Mouse (Mus musculus) forelimb bud, embryonic 11.5 days (tissue): ENCODE measurements around the gene Mybphl.
A peak's percentile ranks its signal among the peaks of the same experiment; 100 is the strongest.

ENCODE experiments used
- DNase-seq: peaks from one replicate; pipeline ENCODE4 v3.0.0-alpha.2; 2012; ENCODE audit warnings: low read depth, low spot score

Mybphl gene

DNA sequence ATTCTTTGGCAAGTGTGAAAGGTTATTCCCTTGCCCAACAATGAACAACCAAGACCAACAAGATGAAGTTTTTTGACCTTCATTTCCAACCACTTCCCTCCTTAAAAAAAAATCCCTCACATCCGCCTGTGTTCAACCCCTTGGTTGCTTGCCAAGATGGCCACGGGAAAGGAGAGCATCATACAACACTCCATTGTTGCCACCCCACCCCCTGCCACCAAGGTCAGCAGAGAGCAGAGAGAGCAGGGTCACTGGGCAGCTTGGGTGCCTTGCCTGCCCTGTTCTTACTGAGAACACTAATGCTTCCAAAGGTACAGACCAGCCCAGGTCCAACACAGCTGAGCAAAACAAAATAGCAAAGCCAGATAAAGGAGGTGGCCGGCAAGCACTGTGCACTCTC, 7.6 kb downstream of the Mybphl start:
- no peak for DNase-seq

DNA sequence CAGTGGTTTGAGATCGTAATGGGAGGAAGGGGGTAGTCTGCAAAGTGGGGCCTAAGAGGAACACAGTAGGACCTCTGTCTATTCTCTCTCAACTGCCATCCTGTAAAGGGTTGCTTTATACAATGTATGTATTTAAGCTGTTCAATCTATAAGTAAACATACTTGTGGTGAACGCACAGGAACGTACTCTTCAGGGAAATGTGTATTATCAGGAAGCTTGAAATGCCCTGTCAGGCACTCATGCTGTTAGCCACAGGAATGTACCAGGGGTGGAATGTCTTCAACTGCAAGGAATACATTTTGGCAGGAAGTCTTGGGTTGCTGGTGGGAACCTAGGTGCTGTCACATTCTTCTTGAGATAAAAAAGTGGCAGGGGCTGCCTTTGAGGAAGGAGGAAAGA, 8.0 kb downstream of the Mybphl start:
- DNase-seq = no peak

DNA sequence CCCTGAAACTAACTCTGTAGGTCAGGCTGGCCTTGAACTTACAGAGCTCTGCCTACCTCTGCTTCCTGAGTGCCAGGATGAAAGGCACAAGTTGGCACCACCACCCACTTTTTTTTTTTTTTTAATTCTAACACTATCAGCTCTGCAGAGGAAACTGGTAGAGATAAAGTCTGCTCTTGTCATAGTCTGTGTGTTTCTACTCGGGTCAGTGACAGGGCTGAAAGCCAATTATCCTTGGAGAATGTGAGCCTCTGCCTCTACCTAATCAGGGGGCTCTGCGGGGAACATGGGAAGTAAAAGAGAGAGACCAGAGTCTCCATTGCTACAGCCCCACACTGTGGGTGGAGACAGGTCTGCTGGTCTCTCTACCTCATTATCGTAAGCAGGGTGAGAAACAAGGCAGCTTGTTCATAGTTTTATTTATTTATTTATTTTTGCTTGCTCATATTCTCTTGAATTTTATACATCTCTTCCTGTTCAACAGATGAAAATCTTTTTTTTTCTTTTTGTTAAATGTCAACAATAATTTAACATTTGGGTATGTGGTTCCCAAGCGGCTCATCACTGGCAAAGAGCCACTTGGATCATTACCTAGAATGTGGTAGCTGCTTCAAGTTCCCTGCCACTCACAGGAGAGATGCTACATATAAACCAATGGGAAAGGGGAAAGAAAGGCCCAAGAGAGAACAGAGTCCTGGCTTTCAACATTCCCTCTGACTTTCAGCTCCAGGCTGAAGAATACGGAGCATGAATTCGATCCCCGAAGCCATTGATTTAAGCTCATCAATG, 14.4 kb downstream of the Mybphl start:
- no peak for DNase-seq

DNA sequence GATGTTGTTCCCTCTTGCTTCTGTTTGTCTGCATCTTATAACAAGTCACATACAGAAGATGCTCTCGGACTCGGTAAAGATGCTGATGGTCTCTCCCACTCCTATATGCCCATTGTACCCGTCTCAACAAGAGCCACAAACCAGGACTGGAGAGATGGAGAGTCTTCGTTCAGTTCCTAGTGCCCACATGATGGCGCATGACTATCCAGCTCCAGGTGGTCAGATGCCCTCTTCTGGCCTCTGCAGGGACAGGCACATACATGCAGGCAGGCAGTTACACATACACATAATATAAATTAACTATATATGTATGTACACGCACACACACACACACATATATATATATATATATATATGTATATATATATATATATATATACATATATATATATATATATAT, 16.0 kb downstream of the Mybphl start:
- DNase-seq = no peak

DNA sequence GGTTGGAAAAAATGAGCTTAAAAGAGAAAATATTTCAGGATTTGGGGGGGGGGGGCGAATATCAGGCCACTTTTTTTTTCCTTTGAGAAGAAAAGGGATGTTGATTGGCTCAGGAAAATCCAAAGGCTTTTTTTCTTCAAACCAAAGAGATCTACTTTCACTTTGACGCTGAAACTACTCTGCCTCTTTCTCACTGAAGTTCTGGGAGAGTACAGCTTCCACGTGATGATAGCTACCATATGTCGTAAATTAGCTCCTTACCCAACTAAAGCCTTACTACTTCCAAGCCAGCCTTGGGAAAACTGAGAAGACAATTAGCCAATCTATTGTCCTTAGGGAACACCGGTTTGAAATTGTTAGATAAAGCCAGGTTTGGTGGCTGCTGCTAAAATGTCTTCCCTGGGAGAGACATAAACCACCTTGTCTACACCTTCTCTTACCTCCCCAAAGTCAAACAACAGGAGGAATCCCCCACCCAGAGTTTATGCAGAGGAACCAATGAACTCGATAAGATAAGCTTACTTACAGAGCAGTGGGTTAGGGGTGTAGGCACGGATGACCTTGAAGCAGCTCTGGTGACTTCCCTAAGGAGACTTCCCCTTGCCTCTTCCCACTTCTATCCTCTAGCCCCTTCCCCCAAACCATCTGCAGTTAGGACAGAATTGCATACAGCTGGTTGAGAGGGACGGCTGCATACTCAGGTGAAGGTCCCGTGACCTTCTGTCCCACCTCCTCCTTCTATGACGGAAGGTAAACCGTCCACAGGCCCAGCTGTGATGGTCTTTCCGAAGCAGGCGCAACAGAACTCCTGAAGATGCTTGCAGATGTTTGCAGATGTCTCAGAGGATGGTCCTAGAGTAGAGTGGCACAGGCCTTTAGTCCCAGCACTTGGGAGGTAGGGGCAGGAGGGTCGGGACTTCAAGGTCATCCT, 17.5 kb downstream of the Mybphl start:
- DNase-seq = no peak

DNA sequence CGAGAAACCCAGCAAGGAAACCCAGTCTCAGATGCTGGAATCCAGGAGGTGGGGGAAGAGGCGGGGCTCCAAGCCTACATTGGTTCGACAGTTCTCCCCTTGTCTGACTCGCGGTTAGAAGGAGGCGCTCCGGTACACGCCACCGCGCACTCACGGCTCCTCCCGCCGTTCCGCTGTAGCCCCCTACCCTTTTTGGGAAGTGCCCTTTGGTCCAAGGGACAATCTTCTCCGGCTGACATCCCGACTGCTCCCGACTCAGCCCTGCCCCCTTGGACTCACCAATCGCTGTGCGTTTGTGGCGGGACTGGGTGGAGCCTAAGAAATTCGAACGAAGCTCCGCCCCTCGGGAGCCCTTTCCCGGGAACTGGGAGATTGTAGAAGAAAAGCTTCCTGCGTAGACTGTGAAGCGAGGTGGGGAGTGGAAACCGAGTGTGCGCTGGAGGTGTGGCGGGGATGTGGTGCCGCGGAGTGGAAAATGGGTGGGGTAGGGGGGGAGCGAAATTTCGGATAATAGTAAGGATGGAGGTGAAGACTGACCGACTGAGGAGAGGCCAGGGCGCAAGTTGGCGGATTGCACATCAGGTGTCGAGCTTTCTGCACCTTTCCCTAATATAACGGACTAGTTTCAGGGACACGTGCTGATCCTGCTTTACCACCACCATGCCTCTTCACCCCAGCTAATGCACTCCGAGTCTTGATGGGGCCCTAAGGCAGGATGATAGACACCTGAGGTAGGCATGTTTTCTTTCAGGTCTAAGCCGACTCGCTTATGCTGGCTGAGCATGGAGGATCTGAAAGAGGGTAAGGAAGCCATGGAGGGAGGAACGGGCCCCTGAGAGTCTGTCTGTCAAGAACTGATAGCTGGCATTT, 19.0 kb downstream of the Mybphl start, which contains the start of gene Psrc1:
Psrc1 (plus strand) TSS at position 355 of the 870 bp plus-strand sequence.
- peak; percentile 88 for DNase-seq

DNA sequence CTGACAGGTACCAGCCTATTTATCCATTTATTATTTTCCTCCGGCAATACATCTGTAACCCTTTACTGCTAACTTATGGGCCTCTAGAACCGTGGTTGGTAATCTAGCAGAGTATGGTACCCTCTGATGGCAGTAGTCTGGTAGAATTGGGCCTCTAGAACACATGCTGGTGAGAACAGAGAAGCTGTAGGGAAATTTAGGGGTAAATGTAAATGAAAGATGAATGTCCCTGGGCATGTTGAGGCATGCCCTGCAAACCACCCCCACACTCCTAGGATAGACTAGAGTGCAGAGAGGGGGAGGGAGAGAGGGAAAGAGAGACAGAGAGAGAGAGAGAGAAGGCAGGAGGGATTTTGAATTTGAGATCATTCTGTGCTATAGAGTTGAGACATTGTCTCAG, 19.7 kb downstream of the Mybphl start:
- DNase-seq = no peak

DNA sequence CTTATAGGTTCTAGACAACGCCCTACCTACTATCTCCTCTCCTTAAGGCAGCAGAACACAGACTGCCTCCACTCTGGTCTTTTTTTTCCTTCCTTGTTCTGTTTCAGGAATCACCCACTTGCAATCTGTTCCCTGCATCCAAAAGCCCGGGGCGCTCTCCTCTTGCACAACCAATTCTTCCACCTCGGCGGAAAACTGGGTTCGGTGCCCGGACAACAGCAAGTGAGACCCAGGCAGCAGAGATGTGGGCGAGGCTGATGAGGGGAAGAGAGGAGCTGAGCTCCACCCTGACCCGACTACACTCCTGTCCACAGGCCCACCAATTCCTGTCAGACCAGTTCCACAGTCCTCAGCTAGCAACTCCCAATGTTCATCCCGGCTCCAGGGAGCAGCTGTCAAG, 21.5 kb downstream of the Mybphl start:
- DNase-seq = no peak

DNA sequence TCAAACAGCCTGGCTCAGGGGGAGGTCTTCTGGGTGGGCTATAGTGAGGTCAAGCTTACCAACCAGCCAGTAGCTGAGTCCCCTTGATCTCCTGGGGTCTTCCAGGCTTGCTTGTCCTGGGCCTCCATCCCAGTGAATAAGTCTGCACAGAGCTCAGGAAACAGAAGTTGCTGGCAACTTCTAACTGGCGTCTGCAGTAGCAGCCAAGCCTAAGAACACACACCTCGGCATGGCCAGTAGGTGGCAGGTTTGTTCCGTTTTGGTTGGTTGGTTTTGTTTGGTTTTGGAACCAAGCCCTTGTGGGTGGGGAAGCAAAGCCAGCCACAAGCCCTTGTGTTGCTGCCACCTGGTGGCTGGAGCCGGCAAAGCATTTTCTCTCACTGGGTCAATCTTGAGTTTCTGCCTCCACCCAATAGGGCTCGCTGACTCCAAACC, 24.4 kb downstream of the Mybphl start:
- DNase-seq = peak; percentile 99

DNA sequence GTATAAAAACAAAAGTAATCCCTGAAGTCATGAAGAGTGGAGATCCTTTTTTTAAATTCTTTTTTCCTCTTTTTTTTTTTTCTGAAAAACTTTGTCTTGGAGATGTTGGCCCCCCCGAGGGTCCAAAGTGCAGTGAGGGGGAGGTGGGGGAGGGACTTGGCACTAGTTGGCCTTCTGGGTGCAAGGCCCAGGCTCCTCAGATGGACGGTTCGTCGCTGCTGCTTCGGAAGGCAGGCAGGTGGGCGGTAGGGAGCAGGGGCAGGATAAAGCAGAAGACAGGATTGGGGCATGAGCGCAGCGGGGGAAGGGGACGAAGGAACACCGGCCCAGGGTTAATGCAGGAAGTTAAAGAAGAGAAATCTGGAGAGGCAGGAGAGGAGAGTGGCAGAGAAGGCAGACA, 27.6 kb downstream of the Mybphl start:
- no peak for DNase-seq

DNA sequence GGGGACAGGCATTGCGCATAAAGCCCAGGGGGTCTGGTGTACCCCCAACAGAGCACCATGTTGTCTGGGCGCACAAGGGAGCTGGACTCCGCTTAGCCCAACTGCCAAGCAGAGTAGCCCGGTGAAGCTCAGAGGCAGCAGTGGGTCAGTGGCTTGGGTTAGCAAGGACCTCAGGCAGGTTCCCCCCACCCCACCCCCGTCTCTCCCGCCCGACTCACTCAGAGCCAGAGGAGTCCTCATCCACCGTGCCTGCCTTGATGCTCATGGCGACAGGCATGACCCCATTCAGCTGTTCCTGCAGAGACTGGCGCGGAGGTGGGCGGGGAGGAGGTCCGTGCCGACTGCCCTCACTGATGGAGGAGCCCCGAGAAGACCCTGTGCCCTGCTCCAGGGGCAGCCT, 28.1 kb downstream of the Mybphl start:
- DNase-seq = no peak

DNA sequence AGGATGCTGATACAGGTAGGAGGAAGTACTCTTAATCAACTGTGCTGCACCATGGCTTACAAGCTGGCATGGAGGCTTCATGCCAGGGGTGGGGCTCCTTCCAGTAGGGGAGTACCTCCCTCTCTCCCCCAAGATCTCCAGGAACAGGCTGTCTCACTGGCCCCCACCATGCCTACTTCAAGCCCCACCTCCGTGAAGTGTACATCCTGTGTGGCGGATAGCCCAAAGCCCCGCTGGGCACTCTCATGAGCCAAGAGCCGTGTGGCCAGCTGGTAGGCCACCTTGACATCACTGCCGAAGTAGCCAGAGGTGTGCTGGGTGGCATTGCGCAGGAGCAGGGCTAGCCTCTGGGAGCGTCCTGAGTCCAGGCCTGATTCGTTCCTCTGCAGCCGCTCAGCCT, 33.6 kb downstream of the Mybphl start:
- DNase-seq = no peak

DNA sequence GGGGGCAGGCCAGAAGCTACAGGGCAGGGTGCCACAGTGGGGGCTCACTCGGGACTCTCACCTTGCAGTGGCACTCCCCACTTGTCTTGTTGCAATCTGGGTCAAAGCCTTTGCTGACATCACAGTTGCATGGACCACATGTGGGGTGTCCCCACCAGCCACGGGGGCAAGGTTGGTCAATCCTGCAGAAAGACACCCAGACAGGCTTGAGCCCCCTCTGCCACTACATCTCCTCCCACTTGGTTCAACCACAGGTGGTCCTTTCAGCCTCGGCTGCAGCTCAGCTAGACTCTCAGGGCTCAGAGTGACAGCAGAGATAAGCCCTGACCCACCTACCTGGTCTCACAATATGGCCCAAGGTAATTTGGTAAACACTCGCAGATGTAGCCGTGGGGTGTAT, 35.7 kb downstream of the Mybphl start:
- DNase-seq = no peak

DNA sequence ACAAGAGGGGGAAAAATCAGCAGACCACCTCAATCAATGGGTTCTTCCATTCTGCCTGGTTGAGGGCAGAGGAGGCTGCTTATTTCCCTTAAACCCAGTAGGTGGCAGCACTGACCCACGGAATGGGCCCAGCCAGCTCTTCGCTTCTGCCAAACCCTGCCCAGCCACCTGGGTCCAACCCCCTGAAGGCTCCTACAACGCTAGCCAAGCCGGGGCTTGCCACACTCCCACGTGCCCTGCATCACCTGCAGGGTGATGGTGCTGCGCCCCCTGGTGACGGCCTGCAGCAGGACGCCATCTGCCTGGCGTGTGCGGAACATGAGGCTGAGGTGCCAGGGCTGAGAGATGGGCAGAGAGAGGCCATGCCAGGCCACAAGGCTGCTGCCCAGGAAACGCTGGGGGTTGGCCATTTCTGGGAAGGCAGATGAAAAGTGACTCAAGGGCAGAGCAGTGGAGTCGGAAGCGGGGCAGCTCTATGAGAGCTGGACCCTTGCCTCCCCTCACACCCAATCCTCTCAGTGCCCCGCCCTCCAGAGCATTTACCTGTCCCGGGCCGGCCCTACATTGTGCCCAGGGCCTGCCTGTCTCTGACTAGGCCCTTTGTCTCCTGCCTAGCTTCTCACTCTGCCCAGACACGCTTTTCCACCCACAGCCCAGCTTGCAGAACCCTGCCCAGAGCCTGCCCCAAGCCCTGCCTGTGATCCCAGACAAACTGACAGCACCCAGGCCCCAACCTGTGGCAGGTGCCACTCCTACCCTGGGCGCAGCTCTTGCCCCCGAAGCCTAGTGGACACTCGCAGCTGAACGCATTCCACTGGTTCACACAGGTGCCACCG, 37.2 kb downstream of the Mybphl start:
- peak; percentile 93 for DNase-seq

DNA sequence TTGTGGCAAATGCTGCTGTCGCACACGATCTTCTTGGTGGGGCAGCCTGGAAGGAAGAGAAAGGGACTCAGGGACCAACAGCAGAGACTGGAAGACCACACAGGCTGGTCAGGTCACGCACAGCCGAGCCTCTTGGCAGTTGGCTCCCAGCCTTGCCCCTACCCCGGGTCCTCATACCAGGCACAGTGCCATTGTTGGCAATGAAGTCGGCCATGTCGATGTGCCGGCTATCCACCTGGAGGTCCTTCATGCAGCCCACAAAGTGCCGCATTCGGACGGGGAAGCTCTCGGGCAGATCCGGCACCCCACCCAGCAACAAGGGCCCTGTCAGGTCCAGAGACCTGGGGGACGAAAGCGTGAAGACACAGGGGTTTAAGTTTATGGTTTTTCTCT, 37.8 kb downstream of the Mybphl start:
- no peak for DNase-seq

DNA sequence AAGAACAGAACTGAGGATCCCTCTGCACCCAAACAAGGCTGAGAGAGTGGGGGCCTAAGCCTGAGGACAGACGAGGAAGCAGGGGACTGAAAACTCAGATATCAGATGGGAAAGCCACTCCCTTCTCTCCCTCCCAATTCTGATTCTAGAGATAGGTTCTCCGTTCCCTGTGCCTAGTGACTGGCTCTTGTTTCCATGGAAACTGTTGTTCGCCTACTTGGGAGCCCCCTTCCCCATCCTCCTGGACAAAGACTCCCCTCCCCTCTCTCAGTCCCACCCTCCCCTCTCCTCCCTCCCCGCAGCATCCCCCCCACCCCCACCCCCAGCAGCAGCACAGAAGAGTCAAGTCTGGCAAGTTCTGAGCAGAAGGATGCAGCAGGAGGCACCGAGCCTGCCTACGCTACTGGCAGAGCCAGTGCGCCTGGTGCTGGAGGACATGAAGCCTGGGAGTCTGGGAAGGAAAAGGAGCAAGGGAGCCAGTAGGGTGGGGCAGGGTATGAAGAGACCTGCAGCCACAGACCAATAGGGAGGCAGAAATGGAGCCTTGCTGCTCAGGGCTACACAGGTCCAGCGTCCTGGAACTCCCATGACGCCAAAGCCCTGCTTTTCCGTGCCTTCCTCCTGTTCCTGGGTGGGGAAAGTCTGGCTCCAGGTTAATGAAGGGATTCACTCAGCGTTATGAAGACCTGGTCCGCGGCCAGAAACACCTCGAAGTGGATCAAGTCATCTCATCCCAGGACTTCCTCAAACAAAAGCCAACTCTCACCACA, 41.0 kb downstream of the Mybphl start:
- no peak for DNase-seq

DNA sequence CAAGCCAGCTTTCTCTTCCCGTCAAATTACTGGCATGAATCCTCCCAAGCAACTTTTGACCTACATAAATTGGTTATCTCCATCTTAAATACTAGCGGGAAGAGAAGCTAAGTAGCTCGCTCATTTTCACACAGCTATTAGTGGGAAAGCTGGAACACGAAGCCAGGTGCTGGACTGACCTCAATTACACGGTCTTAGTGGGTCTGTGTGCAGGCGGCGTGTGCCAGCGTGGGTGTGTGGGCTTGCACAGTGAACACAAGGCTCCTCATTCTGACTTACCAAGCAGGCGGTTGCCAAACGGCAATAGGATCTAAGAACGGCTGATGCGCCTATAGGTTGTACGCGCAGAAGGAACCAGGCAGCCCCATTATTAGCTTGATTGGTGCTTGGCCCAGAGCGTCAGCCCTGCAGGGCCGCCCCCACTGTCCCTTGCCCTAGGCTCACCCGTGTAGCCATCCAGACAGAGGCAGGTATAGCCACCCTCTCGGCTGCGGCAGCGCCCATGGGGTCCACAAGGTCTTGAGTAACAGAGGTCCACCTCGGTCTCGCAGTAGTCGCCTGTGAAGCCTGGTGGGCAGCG, 41.7 kb downstream of the Mybphl start:
- DNase-seq = no peak

DNA sequence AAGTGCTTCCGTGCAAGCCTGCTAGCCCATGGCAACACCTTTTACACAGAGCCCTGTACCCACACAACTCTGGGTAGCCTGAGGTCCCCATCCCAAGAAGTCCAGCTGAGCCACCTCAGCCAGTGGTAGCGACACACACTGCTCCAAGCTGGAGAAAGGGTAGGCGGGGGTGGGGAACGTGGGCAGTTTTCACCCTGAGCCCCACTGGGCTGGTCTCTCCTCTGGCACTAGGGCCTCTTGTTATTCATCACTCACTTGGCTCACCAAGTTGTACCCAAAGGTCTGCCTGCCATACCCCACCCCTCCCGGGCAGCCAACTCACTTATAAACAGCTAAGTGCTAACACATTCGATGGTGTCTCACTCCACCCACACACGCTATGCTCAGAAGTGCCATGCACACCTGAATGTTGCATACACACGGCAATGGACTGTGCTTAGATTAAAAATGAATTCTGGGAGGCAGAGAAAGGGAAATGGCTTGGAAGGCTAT, 43.9 kb downstream of the Mybphl start:
- no peak for DNase-seq

DNA sequence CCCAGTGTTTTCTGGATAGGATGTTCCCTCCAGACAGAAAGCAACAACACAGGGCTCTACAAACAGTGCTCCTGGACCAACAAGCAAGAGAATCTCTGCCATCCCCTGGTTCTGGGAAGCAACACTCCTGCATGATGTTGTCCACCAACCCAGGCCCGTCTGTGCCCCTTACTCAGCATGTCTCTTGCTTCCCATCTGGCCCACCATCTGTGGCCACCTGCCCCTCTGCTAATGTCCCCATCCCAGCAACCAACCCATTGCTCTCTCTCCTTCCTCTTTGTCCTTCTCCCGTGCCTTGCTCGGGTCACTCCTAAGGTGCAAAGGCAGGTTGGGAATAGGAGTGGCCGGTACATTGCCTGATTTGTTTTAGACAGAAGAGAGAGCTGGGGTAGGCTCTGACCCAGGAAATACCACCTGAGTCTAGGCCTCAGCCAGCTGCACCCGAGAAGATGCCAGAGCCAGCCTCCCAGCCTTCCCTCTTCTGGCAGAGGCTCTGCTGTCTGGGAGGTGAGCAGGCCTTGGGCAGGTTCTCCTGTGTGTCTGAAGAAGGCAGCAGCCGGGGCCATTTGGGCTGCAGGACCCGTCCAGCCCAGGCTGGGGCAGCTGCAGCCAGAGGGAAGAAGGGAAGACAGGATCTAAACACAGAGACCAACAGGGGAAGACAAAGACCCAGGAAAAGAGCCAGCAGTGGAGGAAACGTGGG, 45.1 kb downstream of the Mybphl start:
- no peak for DNase-seq
